Mouse (Mus musculus) left cerebral cortex, adult 9 months (tissue): ENCODE measurements around the gene Bckdha.

Source experiments
- DNase-seq, 2 experiments: peaks; one replicate each; pipeline ENCODE4 v3.0.0; 2022; ENCODE audit warnings: low spot score in 2 of 2

The Bckdha gene

DNA sequence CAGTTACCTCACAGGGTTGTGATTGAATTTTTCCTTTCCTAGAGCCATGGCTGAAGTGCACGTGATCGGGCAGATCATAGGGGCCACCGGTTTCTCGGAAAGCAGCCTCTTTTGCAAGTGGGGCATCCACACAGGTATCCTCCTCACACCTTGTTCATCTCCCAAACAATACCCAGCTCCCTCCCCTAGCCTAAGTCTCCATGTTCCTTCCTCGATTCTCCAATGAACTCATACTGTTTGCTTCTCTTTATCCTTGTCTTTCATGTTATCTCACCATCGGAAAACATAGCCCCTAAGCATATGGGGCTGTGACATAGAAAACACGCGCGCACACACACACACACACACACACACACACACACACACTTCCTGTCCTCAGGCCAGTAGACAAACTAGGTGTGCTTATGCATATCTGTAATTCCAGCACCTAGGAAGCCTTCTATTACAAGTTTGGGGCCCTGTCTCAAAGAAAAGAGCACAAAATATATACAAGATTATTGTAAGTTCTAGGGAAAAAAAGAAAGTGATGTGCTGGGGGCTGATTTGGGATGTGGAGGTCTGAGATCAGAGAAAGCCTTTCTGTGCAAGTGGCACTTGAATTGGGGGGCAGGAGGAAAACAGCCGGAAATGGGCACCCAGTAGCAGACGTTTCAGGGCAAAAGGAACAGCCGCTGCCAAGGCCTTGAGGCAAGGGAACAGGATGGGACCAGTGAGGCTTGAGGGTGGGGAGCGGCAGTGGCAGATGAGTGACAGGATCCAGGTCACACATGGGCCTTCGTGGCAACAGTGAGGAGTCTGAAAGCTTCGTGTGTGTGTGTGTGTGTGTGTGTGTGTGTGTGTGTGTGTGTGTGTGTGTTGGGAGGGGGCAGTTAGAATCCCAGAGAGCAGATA is 22.8 kb upstream of the Bckdha start:
- no peak for DNase-seq

DNA sequence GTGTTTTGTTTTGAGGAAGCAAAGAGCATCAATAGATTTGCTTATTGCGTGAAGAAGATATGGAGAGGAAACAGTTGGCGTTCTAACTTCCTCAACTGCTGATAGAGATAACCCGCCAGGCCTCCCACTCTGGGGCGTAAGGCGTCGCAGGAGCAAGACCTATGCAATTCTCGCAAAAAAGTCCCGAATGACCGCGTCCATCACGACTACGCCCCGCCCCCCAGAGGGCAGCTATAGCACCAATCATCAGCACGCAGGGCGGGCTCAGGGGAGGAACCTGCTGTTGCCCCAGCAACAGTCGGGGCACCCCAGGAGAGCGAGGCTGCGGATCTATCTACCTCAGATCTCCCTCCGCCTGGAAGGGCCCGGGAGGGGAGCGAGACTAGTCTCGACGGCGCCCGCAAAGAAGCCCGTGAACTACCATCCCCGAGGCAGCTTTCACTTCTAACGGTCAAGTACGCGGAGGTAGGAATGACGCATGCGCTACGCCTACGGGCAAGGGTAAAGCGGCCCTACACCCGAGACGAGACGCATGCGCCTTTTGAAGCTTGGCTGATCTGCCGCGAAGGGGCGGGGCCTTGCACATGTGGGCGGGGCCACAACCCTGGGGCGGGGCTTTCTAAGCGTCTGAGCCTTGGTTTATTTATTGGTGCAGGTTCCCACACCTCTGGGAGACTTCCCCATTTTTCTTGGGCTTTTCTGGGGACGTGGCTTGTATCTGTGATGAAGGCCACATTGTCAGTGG is 21.9 kb upstream of the Bckdha start, which contains the start of gene B9d2:
Gene B9d2, plus strand, starts transcription at position 267 of the 745 bp plus-strand sequence.
- DNase-seq = peak; percentile 87 to 96

DNA sequence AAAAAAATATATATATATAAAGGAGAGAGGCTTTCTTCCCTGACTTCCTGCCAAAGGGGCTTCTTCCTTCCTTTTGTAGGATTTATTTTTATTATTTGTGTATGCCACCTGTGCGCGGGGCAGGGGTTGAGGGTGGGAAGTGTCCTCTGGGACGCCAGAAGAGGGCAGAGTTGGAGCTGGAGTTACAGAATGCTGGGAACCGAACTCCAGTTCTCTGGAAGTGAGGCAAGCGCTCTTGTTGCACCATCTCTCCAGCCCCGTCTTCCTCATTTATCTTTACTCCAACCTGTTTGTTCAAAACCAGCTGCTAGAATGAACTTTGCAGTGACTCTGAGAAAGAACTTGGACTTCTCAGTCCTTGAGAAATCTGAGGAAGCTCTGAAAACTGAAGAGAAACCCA is 21.2 kb upstream of the Bckdha start:
- no peak for DNase-seq

DNA sequence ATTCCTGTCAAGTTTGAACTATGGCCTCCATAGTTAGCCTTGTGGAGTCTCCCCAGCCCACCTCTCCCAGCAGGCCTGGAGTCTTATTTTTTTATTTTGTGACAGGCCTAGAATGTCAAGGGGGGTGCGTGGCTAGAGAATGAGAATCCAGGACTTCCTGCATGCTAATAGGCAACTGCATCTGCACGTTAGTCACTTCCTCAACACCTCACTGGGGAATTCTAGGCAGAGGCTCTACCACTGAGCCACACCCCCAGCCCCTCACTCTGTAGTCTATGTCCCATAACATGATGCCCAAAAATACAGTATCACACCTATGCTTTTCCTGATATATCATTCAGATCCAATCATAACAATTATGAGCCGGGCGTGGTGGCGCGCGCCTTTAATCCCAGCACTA is 18.2 kb upstream of the Bckdha start:
- no peak for DNase-seq

DNA sequence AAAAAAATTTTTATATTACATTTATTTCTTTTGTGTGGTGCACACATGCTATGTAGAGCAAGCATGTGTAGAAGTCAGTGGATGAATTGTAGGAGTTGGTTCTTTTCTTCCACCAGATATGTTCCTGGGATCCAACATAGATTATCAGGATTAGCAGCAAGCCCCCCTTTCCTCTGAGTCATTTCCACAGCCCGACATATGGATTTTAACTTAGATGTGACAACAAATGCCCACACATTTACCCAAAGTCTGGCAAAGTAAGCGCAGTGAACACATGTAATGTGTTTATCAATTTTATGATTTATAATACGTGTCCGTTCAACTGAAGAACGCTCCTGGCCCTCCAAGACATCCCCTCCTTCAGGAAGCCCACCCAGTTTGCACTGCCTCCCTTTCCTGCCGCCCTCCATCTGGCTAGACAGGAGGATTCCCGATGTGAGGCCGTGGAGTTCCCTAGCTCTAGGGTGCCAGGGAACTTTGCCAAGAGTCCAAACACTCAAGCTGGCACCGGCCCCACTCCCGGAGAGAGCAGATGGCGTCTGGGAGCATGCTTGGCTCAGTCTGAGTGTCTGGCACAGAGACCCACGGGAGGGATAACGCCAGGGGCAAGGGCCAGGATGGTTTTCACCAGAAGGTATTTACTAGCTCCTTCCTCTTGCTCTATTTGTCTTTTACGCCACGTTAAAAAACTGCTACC is 17.5 kb upstream of the Bckdha start:
- DNase-seq = peak in 1 of 2 experiments; percentile 93

DNA sequence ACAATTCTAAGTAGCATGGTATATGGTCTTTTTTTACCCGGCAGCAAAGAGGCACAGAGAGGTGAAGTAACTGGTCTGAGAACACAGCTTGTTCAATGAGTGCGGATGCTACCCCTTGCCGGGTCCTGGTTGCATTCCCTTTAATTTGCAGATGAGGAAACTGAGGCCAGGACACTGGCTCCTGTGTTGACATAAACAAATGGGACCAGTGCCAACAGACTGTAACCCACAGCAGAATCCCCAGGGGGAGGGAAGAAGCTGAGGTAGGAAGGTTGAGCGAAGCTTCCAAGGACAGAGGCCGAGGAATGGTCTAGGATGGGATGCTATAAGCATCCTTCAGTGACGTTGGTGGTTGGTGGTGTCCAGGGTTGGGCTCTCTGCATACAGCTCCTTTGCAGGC is 16.6 kb upstream of the Bckdha start:
- no peak for DNase-seq

DNA sequence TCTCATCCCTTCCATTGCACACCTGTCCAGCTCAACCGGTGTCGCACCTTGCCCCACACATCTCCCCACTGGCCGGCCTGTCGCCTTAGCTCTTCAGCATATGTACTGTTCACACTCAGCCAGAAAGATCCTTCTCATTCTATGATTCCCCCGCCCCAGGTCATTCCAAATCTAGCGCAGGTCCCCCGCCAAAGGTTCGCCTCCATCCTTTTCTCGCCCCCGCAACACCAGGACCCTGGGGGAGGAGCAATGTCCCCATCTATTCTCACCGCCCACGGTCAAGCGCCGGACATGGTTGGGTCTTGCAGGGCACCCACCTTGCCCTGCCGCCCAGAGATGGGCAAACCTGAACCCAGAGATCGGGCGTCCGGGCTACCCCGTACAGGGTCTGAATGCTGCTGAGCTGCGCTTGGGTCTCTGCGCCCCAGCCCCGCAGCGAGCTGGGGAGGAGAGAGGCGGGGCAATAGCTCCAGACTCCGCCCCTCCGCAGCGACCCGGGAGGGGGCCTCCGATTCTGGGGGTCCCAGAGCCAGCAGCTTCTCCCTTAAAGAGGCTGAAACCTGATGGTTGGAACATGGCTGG is 16.0 kb upstream of the Bckdha start, which contains the start of gene Tmem91:
Gene Tmem91, minus strand, starts transcription at position 448 of the 582 bp plus-strand sequence.
- DNase-seq = no peak

DNA sequence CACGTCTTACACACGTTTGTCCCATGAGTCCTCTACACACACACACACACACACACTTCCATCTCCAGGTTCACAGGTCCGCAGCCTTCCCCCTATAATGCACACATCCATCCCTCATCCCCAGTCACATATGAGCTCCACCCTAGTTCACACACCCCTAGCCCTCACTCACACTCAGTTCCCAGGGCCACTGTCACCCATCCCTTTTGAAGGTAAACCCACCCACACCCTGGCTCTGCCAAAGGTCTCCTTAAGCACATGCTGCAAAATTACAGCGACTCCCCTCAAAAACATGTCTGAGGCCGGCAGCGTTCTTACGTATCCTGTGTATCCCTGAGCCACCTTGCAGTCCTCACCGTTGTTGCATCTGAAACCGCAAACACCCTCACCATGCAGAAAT is 15.5 kb upstream of the Bckdha start:
- no peak for DNase-seq

DNA sequence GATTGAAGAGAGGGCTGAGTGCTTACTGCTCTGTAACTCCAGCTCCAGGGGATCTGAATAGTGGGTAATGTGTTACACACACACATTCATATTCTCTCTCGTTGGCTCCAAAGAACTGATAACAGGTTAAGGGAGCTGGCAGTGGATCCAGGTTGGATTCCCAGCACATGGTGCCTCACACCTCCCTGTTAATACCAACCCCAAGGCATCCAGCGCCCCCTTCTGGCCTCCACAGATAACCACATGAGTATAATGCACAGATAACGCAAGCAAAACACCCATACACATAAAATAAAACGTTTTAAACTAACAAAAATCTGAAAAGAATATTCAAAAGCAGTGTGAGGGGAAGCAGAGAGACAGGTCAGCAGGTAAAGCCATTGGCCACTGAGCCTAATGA is 13.7 kb upstream of the Bckdha start:
- no peak for DNase-seq

DNA sequence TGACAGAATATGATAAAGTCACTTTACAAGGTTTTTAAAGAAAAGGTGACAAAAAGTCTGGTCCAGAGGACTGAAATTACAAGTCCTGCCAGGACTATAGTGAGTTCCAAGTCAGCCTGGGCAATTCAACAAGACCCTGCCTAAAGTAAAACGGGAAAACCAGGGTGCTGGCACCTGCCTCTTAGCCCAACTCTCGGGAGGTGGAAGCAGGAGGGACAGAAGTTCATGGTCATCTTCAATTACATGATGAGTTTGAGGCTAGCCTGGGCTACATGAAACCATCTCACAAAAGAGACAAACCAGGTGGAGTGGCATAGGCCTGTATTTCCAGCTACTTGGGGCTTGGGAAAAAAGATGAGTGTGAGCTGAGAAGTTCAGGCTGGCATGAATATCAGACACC is 12.9 kb upstream of the Bckdha start:
- DNase-seq = no peak

DNA sequence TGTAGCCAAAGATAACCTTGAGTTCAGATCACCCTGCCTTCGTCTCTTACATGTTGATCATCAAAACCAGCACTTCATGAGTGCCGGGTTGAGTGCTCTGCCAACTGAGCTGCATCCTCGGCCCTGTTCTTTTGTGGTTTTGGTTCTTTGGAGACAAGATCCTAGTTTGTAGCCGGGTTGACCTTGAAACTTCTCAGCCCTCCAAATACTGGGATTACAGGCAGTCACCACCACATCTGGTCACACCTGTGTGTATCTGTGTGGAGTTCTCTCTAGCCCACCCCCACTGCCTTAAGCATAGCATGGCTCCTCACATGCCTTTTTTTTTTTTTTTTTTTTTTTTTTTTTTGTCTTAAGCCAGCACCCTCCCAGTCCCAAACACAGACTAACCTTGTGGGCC is 11.3 kb upstream of the Bckdha start:
- no peak for DNase-seq

DNA sequence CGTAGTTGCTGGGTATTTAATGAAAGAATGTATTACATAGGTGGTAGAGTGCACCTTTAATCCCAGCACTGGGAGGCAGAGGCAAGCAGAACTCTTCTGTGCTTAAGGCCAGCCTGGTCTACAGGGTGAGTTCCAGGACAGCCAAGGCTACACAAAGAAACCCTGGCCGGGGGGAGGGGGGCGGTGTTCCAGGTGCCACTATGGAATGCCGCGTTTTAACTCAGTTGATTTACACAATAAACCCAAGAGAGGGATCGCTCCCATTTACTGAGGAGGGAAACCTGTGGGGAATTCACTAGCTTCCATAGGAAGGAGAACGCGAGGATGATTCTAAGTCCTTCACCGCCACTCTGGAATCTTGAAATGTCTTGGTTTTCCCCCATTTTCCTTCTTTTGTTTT is 10.8 kb upstream of the Bckdha start:
- DNase-seq = no peak

DNA sequence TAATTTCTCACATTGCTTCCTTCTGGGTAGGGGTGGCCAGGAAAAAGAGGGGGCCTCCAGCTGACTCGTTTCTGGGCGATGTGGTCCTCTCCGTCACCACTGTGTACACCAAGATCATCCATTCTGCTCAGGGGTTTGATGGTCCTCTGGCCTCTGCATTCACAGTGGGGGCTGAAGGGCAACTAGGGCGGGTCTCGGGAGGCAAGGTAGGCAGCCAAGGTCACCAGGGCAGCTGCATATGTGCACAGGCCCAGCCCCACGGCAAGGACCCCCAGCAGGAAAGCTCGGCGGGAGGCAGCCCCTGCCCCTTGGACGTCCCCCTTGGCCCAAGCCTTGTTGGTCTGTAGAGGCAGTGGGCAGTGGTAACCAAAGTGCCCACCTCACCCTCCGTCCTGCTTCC is 10.4 kb upstream of the Bckdha start:
- no peak for DNase-seq

DNA sequence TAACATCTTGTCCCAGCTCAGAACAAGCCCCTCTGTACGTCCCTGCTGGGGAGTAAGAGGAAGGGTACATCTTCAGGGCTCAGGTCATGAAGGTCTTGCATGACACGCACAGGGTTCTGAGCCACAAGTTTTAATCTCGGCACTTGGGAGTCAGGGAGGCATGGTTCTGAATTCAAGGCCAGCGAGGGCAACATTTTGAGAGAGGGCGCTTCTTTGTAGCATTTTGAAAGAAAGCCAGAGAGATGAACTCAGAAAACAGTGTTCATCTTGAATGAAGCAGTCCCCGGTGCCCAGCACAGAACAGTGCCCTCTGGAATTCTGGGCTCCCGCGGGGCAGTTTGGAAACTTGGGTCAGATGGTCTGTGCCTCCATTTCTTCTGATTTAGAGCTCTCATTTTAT is 7.6 kb upstream of the Bckdha start:
- DNase-seq = no peak

DNA sequence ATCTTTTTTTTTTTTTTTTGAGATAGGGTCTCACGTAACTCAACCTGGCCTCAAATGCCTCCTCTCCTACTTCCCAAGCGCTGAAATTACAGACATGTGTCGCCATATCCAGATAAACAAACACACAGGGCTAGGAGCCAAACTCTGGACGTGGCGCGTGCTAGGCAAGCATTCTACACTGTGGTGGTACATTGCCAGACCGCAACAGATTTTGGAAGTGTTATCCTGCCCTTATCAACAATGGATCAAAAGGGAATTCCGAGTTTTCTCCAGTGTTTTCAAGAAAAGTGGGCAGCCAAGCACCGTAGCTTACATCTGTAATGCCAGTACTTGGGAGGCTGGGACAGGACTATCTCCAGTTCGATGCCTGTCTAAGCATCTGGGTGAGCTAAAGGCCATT is 996 bp downstream of the Bckdha start:
- DNase-seq = no peak

DNA sequence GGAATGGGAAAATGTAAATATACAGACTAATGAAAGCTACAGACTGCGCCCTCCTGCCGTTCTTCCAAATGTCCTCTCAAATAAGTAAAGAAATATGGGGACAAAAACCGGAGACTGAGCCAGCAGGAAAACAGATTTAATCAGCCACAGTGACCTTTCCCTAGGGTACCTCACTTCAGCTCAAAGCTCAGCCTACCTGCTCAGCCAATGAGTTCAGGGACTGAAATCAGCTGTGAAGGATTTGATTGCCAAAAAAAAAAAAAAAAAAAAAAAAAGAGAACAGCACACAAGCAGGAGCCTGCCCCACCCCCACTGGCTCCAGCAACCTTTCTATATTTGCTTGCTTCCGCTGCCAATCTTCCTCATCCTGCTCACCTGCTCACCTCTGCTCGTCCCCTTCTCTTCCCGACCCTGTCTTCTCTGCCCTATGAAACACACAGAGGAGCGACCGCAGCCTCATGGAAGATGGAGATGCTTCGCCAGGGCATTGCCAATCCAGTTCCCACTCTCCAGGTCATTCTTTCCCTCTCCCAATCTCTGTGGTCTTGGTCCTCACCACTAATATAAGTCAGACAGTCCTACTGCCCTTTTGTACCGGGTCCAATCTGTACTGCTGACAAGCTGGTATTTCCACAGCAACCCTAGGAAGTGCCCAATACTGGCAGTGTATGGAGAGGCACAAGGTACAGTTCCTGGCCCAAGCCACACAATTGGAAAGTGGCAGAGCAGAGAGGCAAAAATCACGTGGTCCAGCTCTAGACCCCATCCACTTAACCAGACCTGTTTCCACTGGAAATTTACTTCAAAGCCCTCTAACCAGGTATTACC is 3.0 kb downstream of the Bckdha start:
- DNase-seq = no peak

DNA sequence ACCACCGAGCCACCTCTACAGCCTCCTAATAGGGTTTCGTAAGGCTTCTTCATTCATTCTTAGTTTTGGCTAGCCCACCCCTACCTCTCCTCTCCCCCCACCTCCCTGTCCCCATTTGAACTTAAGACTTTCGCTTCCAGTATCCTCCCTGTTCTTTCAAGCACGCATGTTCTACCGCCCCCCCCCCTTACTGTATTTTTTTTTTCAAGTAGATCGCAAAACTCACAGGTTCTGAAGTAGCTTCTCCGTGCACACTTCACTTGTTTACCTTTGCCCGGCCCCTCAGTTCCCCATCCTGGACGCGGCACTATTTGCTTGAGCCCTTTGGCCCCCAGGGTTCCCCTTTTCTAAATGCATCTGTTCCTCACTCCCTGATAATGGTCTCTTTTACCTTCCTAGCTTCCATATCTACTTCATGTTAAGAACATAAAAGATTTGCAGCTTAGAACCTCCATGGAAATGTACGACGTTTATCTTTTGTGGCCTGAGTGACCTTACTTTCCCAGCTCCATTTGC is 6.5 kb downstream of the Bckdha start:
- no peak for DNase-seq

DNA sequence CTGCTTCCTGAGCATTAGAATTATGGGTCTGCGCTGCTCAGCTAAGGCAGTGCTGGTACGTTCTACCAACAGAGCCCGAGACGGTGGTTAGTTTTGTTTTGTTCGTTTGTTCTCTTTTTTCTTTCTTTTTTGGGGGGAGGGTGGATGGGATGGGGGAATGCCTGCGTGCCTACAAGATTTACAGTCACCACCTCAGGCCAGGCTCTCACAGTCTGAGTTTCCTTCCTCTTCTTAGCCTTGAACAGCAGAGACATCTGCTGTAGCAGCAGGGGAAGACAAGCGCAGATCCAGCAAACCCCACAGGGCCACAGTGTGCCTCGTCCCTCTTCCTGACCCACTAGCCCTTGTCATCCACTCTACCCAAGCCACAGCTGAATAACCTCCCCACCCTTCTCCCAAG is 7.5 kb downstream of the Bckdha start:
- DNase-seq = no peak

DNA sequence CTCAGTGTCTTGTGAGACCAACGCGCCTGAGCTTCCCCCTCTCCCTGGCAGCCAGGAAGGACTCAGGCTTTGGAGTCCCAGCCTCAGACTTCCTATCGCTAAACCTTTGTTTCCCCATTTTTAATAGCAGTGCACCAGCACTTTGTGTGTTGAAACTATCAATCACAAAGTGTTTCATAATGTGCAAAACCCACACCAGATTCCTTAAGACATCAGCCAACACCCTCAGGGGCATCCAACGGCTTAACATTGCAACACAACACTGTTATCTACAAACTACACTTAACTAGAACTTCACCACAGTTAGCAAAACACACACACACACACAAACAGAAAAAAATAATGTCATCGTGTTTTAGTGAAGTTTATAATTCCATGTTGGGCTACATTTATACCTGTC is 8.9 kb downstream of the Bckdha start:
- no peak for DNase-seq

DNA sequence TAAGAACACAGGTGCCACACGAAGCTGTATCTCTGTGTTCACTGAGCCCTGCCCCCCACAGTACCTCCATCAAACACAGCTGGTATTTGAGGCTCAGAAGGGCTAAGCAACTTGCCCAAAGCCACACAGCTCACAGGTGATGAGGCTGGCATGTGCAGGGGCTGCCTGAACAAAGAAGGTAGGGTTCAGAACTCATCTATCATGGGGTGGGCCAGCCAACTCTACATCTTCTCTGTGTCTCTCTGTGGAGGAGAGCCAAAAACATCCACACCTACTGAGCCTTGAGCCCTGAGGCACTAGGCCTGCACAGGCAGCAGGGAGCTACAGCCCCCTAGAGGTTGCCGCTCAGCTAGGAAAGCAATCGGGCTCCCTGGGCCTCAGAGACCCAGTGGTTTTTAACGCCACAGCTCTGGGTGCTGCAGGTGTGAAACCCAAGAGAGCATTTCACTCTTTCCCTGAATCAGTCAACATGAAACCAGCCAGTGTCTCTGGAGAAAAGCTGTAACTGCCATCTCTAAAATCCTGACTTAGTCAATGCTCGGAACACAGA is 11.1 kb downstream of the Bckdha start:
- DNase-seq = no peak

DNA sequence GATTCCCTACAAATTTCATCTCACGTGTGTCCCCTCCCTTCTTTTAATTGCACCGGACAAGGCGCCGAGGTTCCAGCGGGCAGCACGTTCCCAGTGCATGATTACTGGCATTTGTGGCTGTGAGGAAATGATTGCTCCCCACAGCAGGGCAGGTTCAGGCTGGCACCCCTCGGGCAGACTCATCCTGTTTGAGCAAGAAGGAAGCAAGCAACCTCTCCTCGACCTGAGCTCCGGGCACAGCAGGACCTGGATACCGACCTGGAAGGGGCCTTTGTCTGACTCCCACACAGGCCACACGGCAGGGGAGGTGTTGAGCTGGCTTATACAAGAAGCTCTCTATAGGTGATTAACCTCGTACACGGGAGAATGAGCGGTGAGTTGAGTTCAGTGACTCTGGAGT is 13.7 kb downstream of the Bckdha start:
- DNase-seq = no peak
